Mouse (Mus musculus) erythroblast, embryonic 14.5 days (primary cell): Measurements from ENCODE around the gene Brms1.

ENCODE experiments used
- GATA1 ChIP-seq: IDR thresholded peaks from 2 replicates; pipeline ENCODE4 v1.6.1; 2012; ENCODE audit warnings: low read length, inconsistent platforms, mixed read lengths
- TAL1 ChIP-seq: IDR thresholded peaks from 3 replicates; pipeline ENCODE4 v1.6.1; 2012; ENCODE audit warnings: low read length, inconsistent platforms, mixed read lengths

DNA sequence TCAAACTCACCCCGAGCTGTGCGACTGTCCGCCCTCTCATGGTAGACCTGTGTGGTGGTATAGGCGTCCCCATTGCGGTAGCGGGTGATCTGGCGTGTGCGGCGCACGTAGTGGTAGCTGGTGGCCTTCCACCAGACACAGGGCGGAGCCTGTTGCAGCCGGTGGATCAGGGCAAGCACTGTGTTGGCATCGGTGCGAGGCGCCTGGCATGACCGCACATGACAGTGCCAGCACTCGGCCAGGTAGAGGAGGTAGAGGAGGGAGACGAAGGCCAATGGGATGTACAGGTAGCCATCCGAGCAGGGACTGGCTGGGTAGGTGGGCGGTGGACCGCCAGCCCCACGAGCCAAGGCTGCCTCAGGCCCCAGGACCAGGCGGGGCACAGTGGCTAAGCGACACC is 41.4 kb downstream of the Brms1 start:
- TF ChIP-seq TAL1 (no peak), GATA1 (no peak)
